Mouse (Mus musculus): ENCODE data around the gene Miga1. TPM values are rescaled to one million over a fixed set of nuclear protein-coding genes. Genes with fewer than 3 reads are reported as not detected.

Miga1 gene
- polyA plus RNA-seq, 1 experiment from 2014 or later, result 25.8 TPM

DNA sequence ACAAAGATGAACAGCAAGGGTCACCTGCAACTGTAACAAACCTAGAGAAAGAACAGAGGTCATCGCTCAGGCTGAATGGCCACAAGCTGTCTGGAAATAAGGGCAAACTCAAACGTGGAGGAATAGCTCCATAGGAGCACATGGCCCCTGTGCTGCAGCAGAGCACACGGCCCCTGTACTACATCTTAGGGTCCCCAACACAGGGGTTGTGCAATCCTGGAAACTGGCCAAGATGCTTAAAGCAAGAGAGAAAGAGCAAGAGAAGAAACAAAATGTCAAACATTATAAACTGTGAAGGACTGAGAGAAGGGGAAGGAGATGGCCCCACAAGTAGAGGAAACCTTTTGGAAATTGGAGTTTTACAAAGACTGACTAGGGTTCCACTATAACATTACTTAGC, 45.8 kb downstream of the Miga1 start:
- no peaks in the 10 kb centered on the region for H3K9me3 ChIP-seq
- no peak overlapping the region for H3K27ac ChIP-seq (replicated peaks)
- H3K27me3 ChIP-seq, result no peaks in the 10 kb centered on the region
- no peak overlapping the region for H3K4me3 ChIP-seq
- no peak overlapping the region for H3K9ac ChIP-seq (replicated peaks)
- no peak overlapping the region for H3K4me2 ChIP-seq (replicated peaks)
- 79% methylated on average over 3 of the region's 3 CpGs for WGBS
- no peak for ATAC-seq (ENCODE audit: low FRiP score, low read depth)
- no peaks in the 10 kb centered on the region for H3K4me1 ChIP-seq
- peaks cover 29% of the 10 kb centered on the region for H3K36me3 ChIP-seq

DNA sequence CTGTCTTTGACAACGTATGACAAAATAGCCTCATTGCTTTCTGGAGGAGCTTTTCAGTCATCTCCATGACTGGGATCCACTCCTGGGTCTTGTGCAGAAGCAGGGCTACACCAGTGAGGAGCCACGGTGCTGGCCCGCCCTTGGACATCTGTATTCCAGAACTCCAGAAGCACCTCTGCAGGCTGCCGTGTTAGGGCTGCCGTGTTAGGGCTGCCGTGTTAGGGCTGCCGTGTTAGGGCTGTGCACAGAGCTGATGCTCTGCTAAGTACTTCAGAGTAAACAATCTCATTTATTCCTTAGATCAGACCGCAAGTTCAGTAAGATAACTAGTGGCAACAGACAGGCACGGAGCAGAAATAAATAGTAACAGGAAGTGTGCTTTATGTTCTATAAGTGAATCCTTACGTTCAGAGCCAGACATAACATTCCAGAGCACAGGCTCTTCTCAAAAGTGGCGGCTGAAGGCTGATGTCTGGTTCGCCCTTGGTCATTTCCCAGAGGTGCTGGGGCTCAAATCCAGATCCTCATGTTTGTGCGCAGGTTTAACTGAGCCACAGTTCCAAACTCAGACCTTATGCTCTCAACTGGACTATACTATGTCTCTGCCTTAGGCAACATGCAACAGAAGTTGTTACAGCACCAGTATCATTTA, 46.6 kb downstream of the Miga1 start:
- H3K9ac ChIP-seq (replicated peaks), result no peak overlapping the region
- no peaks in the 10 kb centered on the region for H3K9me3 ChIP-seq
- no peak for ATAC-seq (ENCODE audit: low FRiP score, low read depth)
- H3K36me3 ChIP-seq, result peaks cover 37% of the 10 kb centered on the region
- no peak overlapping the region for H3K4me2 ChIP-seq (replicated peaks)
- no peak overlapping the region for H3K27ac ChIP-seq (replicated peaks)
- H3K4me1 ChIP-seq, result no peaks in the 10 kb centered on the region
- H3K27me3 ChIP-seq, result no peaks in the 10 kb centered on the region
- no peak overlapping the region for H3K4me3 ChIP-seq
- WGBS, result 89% methylated on average over 13 of the region's 13 CpGs

DNA sequence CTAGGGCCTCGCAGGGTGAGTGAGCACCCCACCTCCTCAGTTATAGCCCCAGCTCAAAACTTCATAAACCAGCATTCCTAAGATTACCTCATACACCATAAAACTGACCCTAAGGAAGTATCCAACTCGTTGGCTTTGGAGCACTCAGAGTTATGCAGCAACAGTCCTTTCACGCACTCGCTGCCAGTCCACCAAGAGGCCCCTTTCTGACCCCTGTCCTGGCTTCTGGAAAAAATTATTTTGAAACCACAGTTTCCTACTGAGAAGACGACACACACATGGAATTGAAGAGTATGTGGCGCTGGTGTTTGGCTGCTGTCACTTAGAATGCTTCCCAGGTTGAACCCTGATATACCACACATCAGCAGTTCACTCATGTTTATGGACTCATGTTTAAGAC, 48.3 kb downstream of the Miga1 start:
- H3K9ac ChIP-seq (replicated peaks), result no peak overlapping the region
- H3K36me3 ChIP-seq, result peaks cover 45% of the 10 kb centered on the region
- H3K9me3 ChIP-seq, result no peaks in the 10 kb centered on the region
- no peak for ATAC-seq (ENCODE audit: low FRiP score, low read depth)
- no peak overlapping the region for H3K4me2 ChIP-seq (replicated peaks)
- H3K27ac ChIP-seq (replicated peaks), result no peak overlapping the region
- no peaks in the 10 kb centered on the region for H3K27me3 ChIP-seq
- no peak overlapping the region for H3K4me3 ChIP-seq
- WGBS, result 88% methylated on average over 6 of the region's 6 CpGs
- H3K4me1 ChIP-seq, result no peaks in the 10 kb centered on the region

DNA sequence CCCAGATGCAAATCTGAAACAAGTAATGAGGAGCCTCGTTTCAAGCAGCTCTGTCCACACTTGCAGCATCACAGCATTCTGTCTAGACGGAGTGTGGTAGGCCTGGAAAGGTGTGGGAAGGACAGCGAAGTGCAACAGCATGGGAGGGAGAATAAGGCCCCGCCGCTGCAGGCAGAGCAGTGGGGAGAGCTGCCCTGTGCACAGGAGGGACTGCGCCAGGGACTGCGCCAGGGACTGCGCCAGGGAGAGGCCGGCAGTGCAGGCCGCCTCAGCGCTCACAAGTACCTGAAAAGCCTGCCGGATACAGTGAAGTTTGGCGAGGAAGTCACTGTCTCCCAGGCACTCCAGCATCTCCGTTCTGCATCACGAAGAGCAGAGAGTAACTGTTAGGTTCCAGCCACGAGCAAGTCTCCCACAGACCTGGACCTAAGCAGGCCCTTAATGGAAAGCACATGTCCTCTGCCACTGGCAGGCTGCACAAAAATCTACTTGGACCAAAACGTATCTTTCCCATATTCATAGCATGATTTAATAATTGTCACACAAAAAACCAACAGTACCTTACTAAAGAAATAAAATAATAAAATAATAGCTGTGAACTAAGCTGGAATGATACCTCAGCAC, 49.9 kb downstream of the Miga1 start:
- Histone ChIP-seq H3K27ac (replicated peaks) (no peak overlapping the region), H3K9ac (replicated peaks) (no peak overlapping the region), H3K4me2 (replicated peaks) (no peak overlapping the region), H3K27me3 (no peaks in the 10 kb centered on the region), H3K9me3 (no peaks in the 10 kb centered on the region), H3K4me3 (no peak overlapping the region), H3K36me3 (peaks cover 53% of the 10 kb centered on the region), H3K4me1 (no peaks in the 10 kb centered on the region)
- ATAC-seq (ENCODE audit: low FRiP score, low read depth), result no peak
- 88% methylated on average over 17 of the region's 17 CpGs for WGBS

DNA sequence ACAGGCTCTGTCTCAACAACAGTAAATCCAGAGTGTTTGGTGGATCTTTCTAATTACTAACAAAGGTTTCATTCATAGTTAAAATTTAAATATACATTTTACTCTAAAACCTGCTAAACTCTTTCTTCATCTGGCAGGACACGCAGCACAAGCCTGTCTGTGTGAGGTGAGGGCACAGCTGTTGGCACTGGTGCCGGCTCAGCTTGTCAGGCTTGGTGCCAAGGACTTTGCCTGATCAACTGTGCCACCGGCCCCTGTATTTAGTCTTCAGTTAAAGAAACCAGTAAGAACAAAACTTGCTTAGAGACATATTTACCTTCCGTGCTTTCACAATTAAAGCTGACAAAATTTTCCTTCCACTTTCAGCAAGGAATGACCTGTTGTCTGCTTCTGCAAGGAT, 51.5 kb downstream of the Miga1 start:
- Histone ChIP-seq H3K4me3 (no peak overlapping the region), H3K36me3 (peaks cover 62% of the 10 kb centered on the region), H3K27me3 (no peaks in the 10 kb centered on the region), H3K4me1 (no peaks in the 10 kb centered on the region), H3K9me3 (no peaks in the 10 kb centered on the region), H3K27ac (replicated peaks) (no peak overlapping the region), H3K9ac (replicated peaks) (no peak overlapping the region), H3K4me2 (replicated peaks) (no peak overlapping the region)
- 95% methylated on average over 4 of the region's 4 CpGs for WGBS
- ATAC-seq (ENCODE audit: low FRiP score, low read depth), result no peak

DNA sequence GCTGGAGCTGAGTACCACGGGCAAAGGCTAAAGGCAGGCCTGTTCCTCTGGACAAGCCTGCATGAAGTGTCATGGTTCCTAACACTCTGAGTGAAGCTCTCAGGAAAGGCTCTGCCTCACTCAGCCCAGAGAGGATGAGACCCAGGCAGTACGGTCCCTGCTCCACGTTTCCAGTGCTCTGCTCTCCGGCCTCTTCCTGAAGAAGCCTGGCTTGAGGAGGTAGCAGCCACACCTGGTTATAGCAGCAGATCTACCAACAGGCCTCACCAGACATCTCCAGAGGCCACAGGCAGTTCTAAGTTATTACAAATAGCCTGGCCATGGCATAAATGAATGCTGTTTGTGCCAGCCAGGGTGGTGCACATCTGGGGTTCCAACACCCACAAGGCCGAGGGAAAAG, 51.9 kb downstream of the Miga1 start:
- no peak overlapping the region for H3K4me3 ChIP-seq
- 89% methylated on average over 5 of the region's 5 CpGs for WGBS
- no peaks in the 10 kb centered on the region for H3K4me1 ChIP-seq
- H3K9me3 ChIP-seq, result no peaks in the 10 kb centered on the region
- H3K4me2 ChIP-seq (replicated peaks), result no peak overlapping the region
- H3K27me3 ChIP-seq, result no peaks in the 10 kb centered on the region
- no peak overlapping the region for H3K9ac ChIP-seq (replicated peaks)
- H3K27ac ChIP-seq (replicated peaks), result no peak overlapping the region
- H3K36me3 ChIP-seq, result peaks cover 64% of the 10 kb centered on the region
- no peak for ATAC-seq (ENCODE audit: low FRiP score, low read depth)

DNA sequence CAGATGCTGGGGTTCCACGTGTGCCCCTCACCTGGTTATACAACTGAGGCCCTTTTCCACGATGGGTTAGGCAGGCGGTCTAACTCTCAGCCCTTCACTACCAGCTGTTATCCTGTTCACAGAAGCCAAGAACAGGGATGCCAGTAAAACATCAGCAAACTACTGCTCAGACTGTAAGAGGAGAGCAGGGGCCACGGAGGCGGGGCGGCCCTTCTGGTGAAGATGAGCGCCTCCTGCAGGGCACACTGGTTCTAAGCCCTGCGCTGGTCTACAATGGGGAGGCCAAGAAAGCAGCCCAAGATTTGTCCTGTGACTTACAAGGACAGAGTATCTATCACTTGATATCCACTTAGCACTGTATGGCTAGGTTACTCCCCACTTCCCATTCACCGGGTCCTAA, 52.4 kb downstream of the Miga1 start:
- Histone ChIP-seq H3K9me3 (no peaks in the 10 kb centered on the region), H3K4me1 (no peaks in the 10 kb centered on the region), H3K4me2 (replicated peaks) (no peak overlapping the region), H3K36me3 (peaks cover 67% of the 10 kb centered on the region), H3K4me3 (no peak overlapping the region), H3K9ac (replicated peaks) (no peak overlapping the region), H3K27ac (replicated peaks) (no peak overlapping the region), H3K27me3 (no peaks in the 10 kb centered on the region)
- no peak for ATAC-seq (ENCODE audit: low FRiP score, low read depth)
- WGBS, result 78% methylated on average over 9 of the region's 9 CpGs

DNA sequence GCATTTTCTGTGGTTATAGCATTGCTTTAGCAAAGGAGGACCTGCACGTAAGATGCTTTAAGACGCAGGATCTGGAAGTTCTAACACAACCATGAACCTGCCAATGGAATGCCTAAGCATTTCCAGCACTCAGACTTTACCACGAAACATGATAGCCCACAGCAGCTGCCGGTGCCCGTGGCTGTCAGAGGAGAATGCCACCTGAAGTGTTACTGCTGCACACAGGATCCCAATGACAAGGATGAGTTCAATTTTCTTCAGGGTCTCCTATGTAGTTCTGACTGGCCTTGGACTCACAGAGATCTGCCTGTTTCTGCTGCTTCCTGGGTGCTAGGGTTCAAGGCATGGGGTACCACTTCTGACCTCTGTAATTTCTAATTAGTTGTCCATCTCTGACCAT, 55.4 kb downstream of the Miga1 start:
- H3K4me3 ChIP-seq, result no peak overlapping the region
- H3K9ac ChIP-seq (replicated peaks), result no peak overlapping the region
- no peak for ATAC-seq (ENCODE audit: low FRiP score, low read depth)
- no peaks in the 10 kb centered on the region for H3K27me3 ChIP-seq
- H3K9me3 ChIP-seq, result no peaks in the 10 kb centered on the region
- no peak overlapping the region for H3K27ac ChIP-seq (replicated peaks)
- H3K36me3 ChIP-seq, result peaks cover 62% of the 10 kb centered on the region
- 90% methylated on average over 5 of the region's 5 CpGs for WGBS
- no peak overlapping the region for H3K4me2 ChIP-seq (replicated peaks)
- no peaks in the 10 kb centered on the region for H3K4me1 ChIP-seq

DNA sequence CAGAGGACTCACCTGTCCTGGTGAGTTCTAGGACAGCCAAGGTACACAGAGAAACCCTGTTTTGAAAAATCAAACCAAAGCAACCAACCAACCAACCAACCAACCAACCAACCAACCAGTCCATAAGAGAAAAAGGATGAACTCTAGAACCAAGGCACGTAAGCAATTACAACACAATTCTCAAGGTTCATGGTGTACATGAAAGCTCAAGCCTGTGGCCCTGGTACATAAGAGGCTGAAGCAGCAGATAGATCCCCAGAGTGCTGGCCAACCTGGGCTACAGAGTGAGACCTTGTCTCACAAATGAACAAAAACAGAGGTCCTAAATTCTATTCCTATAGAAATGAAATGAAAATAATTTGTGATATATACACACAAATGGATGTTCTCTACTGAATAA, 55.9 kb downstream of the Miga1 start:
- no peak overlapping the region for H3K9ac ChIP-seq (replicated peaks)
- H3K27ac ChIP-seq (replicated peaks), result no peak overlapping the region
- H3K27me3 ChIP-seq, result no peaks in the 10 kb centered on the region
- peaks cover 61% of the 10 kb centered on the region for H3K36me3 ChIP-seq
- ATAC-seq (ENCODE audit: low FRiP score, low read depth), result no peak
- H3K4me1 ChIP-seq, result no peaks in the 10 kb centered on the region
- WGBS, result 100% methylated on average over 1 of the region's 1 CpGs
- no peak overlapping the region for H3K4me2 ChIP-seq (replicated peaks)
- no peak overlapping the region for H3K4me3 ChIP-seq
- no peaks in the 10 kb centered on the region for H3K9me3 ChIP-seq

DNA sequence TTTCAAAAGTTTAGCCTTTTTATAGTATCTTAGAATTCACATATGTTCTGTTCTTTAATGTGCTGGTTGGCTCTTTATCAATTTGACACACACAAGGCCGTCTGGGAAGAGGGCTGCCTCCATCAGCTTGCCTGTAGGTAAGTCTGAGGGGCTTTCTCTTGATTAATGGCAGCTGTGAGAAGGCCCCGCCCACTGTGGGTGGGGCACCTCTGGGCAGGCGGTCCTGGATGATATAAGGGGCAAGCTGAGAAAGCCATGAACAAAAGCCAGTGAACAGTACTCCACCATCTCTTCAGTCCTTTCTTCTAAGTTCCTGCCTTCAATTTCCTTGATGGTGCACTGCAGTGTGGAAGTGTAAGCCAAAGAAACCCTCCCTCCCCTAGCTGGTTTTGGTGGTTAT, 58.1 kb downstream of the Miga1 start:
- no peaks in the 10 kb centered on the region for H3K9me3 ChIP-seq
- 47% methylated on average over 3 of the region's 3 CpGs for WGBS
- no peak overlapping the region for H3K4me3 ChIP-seq
- H3K4me2 ChIP-seq (replicated peaks), result no peak overlapping the region
- H3K4me1 ChIP-seq, result no peaks in the 10 kb centered on the region
- H3K27ac ChIP-seq (replicated peaks), result no peak overlapping the region
- ATAC-seq (ENCODE audit: low FRiP score, low read depth), result no peak
- H3K27me3 ChIP-seq, result no peaks in the 10 kb centered on the region
- H3K36me3 ChIP-seq, result peaks cover 44% of the 10 kb centered on the region
- no peak overlapping the region for H3K9ac ChIP-seq (replicated peaks)

DNA sequence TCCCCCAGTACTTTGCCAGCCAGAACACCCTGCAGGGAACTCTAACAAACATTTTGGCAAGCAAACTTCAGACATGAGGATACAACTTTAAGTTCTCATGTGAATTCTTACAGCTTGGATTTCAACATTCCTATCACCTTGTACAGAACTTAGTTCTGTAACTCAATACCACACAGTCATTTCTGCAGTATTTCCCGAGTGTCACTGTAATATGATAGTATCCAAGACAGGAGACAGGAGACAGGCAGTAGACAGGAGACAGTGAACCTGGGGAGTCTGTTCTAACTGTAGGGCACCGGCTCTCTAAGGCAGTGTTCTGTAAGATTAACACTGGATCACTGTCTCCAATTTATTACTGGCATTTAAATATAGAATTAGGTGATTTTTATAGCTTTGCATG, 61.8 kb downstream of the Miga1 start:
- H3K36me3 ChIP-seq, result peaks cover 26% of the 10 kb centered on the region
- WGBS, result 71% methylated on average over 2 of the region's 2 CpGs
- no peaks in the 10 kb centered on the region for H3K4me1 ChIP-seq
- H3K4me2 ChIP-seq (replicated peaks), result no peak overlapping the region
- H3K9ac ChIP-seq (replicated peaks), result no peak overlapping the region
- no peak overlapping the region for H3K4me3 ChIP-seq
- ATAC-seq (ENCODE audit: low FRiP score, low read depth), result no peak
- no peaks in the 10 kb centered on the region for H3K27me3 ChIP-seq
- no peak overlapping the region for H3K27ac ChIP-seq (replicated peaks)
- no peaks in the 10 kb centered on the region for H3K9me3 ChIP-seq

DNA sequence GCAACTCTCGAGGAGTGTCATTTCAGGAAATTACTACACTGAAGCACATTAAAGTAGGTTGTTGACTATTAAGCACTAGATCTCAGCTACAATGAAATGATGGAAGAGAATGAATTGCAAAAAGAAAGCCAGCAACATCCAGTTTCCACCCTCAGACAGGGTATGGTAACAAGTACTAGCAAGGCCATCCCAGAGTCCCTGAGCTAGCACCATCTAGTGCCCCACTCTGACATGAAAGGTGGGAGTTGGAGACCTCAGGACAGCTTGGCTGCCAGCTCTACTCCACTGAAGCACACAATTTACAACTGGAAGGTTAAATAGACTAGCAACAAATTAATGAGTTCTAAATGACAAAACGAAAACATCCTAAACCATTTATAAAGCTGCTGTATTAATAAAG, 62.3 kb downstream of the Miga1 start:
- no peaks in the 10 kb centered on the region for H3K4me1 ChIP-seq
- no peak overlapping the region for H3K9ac ChIP-seq (replicated peaks)
- H3K36me3 ChIP-seq, result peaks cover 21% of the 10 kb centered on the region
- no peak for ATAC-seq (ENCODE audit: low FRiP score, low read depth)
- no peaks in the 10 kb centered on the region for H3K27me3 ChIP-seq
- H3K27ac ChIP-seq (replicated peaks), result no peak overlapping the region
- no peaks in the 10 kb centered on the region for H3K9me3 ChIP-seq
- no peak overlapping the region for H3K4me3 ChIP-seq
- WGBS, result 96% methylated on average over 2 of the region's 2 CpGs
- no peak overlapping the region for H3K4me2 ChIP-seq (replicated peaks)

DNA sequence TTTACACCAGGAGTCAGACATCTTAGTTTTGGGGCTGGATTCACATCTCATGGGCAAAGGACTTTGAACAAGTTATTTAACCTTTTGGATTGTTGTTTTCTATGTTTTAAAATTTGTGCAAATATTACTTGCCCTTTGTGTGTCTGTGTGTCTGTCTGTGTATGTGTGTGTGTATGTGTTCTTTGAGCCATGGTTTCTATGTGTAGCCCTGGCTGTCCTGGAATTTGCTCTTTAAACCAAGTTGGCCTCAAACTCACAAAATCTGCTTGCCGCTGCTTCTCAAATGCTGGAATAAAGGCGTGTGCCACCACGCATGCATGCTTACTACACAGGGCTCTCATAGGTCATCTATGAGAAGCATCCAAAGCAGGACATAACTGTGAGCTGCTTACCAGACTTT, 63.3 kb downstream of the Miga1 start:
- Histone ChIP-seq H3K4me3 (no peak overlapping the region), H3K9me3 (no peaks in the 10 kb centered on the region), H3K9ac (replicated peaks) (no peak overlapping the region), H3K27me3 (no peaks in the 10 kb centered on the region), H3K27ac (replicated peaks) (no peak overlapping the region), H3K4me2 (replicated peaks) (no peak overlapping the region), H3K4me1 (no peaks in the 10 kb centered on the region), H3K36me3 (peaks cover 11% of the 10 kb centered on the region; the same call in 1 of the 2 replicates)
- 87% methylated on average over 3 of the region's 3 CpGs for WGBS
- ATAC-seq (ENCODE audit: low FRiP score, low read depth), result no peak
